In genomic region chr2:171588158-171588557, GRCm38 (mm10) we compare ENCODE assay signal across 18 mouse cellular contexts.
DNase-seq lines count a peak whose midpoint lies in the region; ATAC-seq lines count a peak whose summit lies in the region.
"Had no signal": no experiment of that assay in that cellular context is flagged by ENCODE, and none has a peak within 500 bp of the region (broad histone marks: within the 10 kb centered on the region; RNA-seq: fewer than 3 reads in every experiment).

No protein-coding gene starts in this region.

- H3K9ac ChIP-seq in neural tube, embryonic 11.5 days (ENCODE audit: low read length) = no peak overlapping the region
- no peak overlapping the region for H3K9ac ChIP-seq in midbrain, embryonic 13.5 days (replicated peaks)
- no peak overlapping the region for H3K9ac ChIP-seq in neural tube, embryonic 15.5 days (replicated peaks)
- H3K9ac ChIP-seq: heart, embryonic 12.5 days had no signal

- no peak overlapping the region for H3K4me2 ChIP-seq in neural tube, embryonic 11.5 days (ENCODE audit: low read depth)
- H3K4me2 ChIP-seq in midbrain, embryonic 13.5 days (replicated peaks) = peak overlapping the region; percentile 39
- peak overlapping the region; percentile 17; the same call in 1 of the 2 replicates for H3K4me2 ChIP-seq in neural tube, embryonic 15.5 days
- H3K4me2 ChIP-seq: heart, embryonic 12.5 days; liver, embryonic 11.5 days had no signal

- no peak overlapping the region for H3K27ac ChIP-seq in neural tube, embryonic 11.5 days (ENCODE audit: low read depth, low read length)
- H3K27ac ChIP-seq in midbrain, embryonic 13.5 days = peak overlapping the region; percentile 74
- H3K27ac ChIP-seq in neural tube, embryonic 15.5 days (replicated peaks) = peak overlapping the region; percentile 56; the same call in 1 of the 2 replicates

- 40% methylated on average over 4 of the region's 4 CpGs for WGBS in neural tube, embryonic 11.5 days
- WGBS in midbrain, embryonic 13.5 days = 15% methylated on average over 4 of the region's 4 CpGs
- WGBS in neural tube, embryonic 15.5 days = 34% methylated on average over 4 of the region's 4 CpGs

- no peaks in the 10 kb centered on the region for H3K27me3 ChIP-seq in neural tube, embryonic 11.5 days (ENCODE audit: control insufficient read depth, insufficient read depth, low read length)
- no peaks in the 10 kb centered on the region for H3K27me3 ChIP-seq in midbrain, embryonic 13.5 days
- H3K27me3 ChIP-seq in neural tube, embryonic 15.5 days (replicated peaks) = no peaks in the 10 kb centered on the region
- H3K27me3 ChIP-seq: heart, embryonic 12.5 days; Patski had no signal

- peak; percentile 76 for ATAC-seq in neural tube, embryonic 11.5 days (ENCODE audit: insufficient read depth, low FRiP score, low TSS enrichment)
- peak; percentile 79 for ATAC-seq in midbrain, embryonic 13.5 days
- no peak for ATAC-seq in neural tube, embryonic 15.5 days (ENCODE audit: low FRiP score)
- ATAC-seq: CD4-positive, CD25-positive, alpha-beta regulatory T cell, adult 4 months; Patski had no signal

- peaks cover 3% of the 10 kb centered on the region for H3K4me1 ChIP-seq in neural tube, embryonic 11.5 days (ENCODE audit: control insufficient read depth, insufficient read depth, low read length)
- H3K4me1 ChIP-seq in midbrain, embryonic 13.5 days (replicated peaks) = peaks cover 30% of the 10 kb centered on the region
- H3K4me1 ChIP-seq in neural tube, embryonic 15.5 days = peaks cover 12% of the 10 kb centered on the region
- H3K4me1 ChIP-seq: heart, embryonic 12.5 days had no signal

- H3K4me3 ChIP-seq in neural tube, embryonic 11.5 days (ENCODE audit: low read depth, low read length) = no peak overlapping the region
- no peak overlapping the region for H3K4me3 ChIP-seq in midbrain, embryonic 13.5 days (replicated peaks)
- no peak overlapping the region for H3K4me3 ChIP-seq in neural tube, embryonic 15.5 days (replicated peaks)
- H3K4me3 ChIP-seq: heart, embryonic 12.5 days had no signal

- H3K36me3 ChIP-seq in neural tube, embryonic 11.5 days (ENCODE audit: control insufficient read depth, insufficient read depth, low read length) = no peaks in the 10 kb centered on the region
- no peaks in the 10 kb centered on the region for H3K36me3 ChIP-seq in midbrain, embryonic 13.5 days
- no peaks in the 10 kb centered on the region for H3K36me3 ChIP-seq in neural tube, embryonic 15.5 days
- H3K36me3 ChIP-seq: heart, embryonic 12.5 days had no signal

- H3K9me3 ChIP-seq in neural tube, embryonic 11.5 days (ENCODE audit: control insufficient read depth, low read length) = no peaks in the 10 kb centered on the region
- no peaks in the 10 kb centered on the region for H3K9me3 ChIP-seq in midbrain, embryonic 13.5 days
- no peaks in the 10 kb centered on the region for H3K9me3 ChIP-seq in neural tube, embryonic 15.5 days (replicated peaks)
- H3K9me3 ChIP-seq: heart, embryonic 12.5 days had no signal

- peak; percentile 47 for DNase-seq in embryo, embryonic 11 days
- DNase-seq in embryo, embryonic 9.5 days (ENCODE audit: extremely low spot score) = no peak
- DNase-seq in neural tube, embryonic 11.5 days (ENCODE audit: low spot score) = peak; percentile 41
- DNase-seq in neural tube, embryonic 10.5 days (ENCODE audit: extremely low spot score, low spot score) = no peak
- no peak for DNase-seq in layer of hippocampus, postnatal 36 days
- no peak for DNase-seq in cerebellum, postnatal 14 days
- DNase-seq: adrenal gland, adult 8-10 months; kidney, adult 9 months; kidney, postnatal 36 days; lung, adult 18-20 months; lung, postnatal 36 days; thymus, adult 2 months had no signal

Comparison
In these comparisons a context has a peak if more than half of its experiments do, and no peak if none do; other contexts are left out.
1. DNase-seq: peak in embryo, embryonic 11 days (single experiment) and neural tube, embryonic 11.5 days (single experiment); none in embryo, embryonic 9.5 days (single experiment), neural tube, embryonic 10.5 days (single experiment), layer of hippocampus, postnatal 36 days (0 of 2) and cerebellum, postnatal 14 days (0 of 2).